Mouse (Mus musculus): Measurements from ENCODE around the gene Rbm47.

- TF ChIP-seq CTCF (IDR thresholded peaks at IDR 0.05; ENCODE audit: low read depth) (no peak), EP300 (optimal IDR thresholded peaks at IDR 0.05) (no peak)
These were observed 70.1 kb downstream of the Rbm47 start for GRCm38 (mm10) chr5:66102821-66103220.

Measured in stomach, postnatal 0 days (tissue).